Mouse (Mus musculus): Measurements from ENCODE around the gene Ptprt. TPM values are rescaled to one million over a fixed set of nuclear protein-coding genes. Genes with fewer than 3 reads are reported as not detected.

Gene Ptprt
- polyA plus RNA-seq, 1 experiment from 2014 or later = 0.38 TPM

DNA sequence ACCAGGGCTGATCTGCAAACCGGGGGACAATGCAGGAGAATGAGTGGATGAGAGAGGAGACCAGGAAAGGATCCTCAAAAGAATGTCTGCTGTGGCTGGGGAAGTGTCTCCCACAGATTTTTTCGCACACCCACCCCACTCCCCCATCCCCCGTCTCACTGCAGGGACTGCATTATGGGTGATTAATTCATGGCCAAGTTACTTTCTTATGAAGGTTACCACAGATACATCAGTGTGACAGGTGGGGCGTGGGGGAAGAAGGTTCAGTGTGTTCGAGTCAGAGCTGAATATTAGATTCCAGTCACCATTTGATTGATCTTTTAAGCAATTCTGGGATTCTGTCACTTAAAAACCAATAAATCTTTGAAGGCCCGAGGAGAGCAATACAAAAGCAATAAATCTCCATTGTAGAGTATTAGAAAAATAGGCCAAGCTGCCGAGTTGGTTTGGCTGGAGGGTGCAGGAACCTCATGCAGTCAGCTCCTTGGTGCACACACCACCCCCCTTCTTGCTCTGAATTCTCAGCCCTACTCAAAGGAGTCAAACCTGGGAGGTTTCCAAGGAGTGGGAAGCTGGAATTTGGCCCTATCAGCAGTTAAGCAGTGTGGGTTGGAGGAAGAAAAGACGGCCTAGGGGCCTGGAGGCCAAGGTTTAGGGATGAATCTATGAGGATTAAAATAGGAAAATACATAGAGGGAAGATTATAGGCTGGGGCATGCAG lies 854.5 kb downstream of the Ptprt start:
- WGBS = 56% methylated on average over 8 of the region's 8 CpGs
- H3K27ac ChIP-seq (replicated peaks) = peak overlapping the region; percentile 23; the same call in 1 of the 2 replicates
- no peaks in the 10 kb centered on the region for H3K27me3 ChIP-seq (ENCODE audit: low read depth, poor library complexity, severe bottlenecking)
- H3K36me3 ChIP-seq = no peaks in the 10 kb centered on the region
- no peak overlapping the region for H3K4me3 ChIP-seq
- H3K4me1 ChIP-seq = peaks cover 16% of the 10 kb centered on the region
- DNase-seq (ENCODE audit: low spot score) = peak; percentile 13
- H3K9me3 ChIP-seq (replicated peaks) = no peaks in the 10 kb centered on the region

DNA sequence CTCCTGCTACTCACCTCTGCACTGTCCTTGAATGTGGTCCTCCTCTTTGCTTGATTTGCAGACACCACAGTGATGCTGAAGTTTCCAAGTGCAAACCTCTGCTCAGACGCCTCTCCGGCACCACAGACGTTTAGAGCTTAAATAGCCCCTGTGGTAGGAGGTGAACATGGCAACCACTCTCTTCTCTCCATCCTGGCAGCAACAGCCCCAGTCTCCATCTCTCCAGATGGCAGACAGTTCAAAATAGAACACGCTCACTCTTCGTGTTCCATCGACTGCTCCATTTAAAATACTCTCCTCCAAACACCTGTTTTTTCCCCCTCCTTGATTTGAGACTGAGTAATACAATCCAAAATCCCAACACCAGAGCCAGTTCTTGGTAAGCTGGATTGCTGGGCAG lies 861.0 kb downstream of the Ptprt start:
- WGBS = 88% methylated on average over 6 of the region's 6 CpGs
- H3K9me3 ChIP-seq (replicated peaks) = no peaks in the 10 kb centered on the region
- H3K27me3 ChIP-seq (ENCODE audit: low read depth, poor library complexity, severe bottlenecking) = no peaks in the 10 kb centered on the region
- H3K27ac ChIP-seq (replicated peaks) = no peak overlapping the region
- H3K4me3 ChIP-seq = no peak overlapping the region
- H3K4me1 ChIP-seq = no peaks in the 10 kb centered on the region
- DNase-seq (ENCODE audit: low spot score) = no peak
- no peaks in the 10 kb centered on the region for H3K36me3 ChIP-seq

- Histone ChIP-seq H3K36me3 (no peaks in the 10 kb centered on the region), H3K4me3 (no peak overlapping the region), H3K9me3 (replicated peaks) (no peaks in the 10 kb centered on the region), H3K27me3 (ENCODE audit: low read depth, poor library complexity, severe bottlenecking) (no peaks in the 10 kb centered on the region), H3K27ac (replicated peaks) (no peak overlapping the region), H3K4me1 (no peaks in the 10 kb centered on the region)
- DNase-seq (ENCODE audit: low spot score) = no peak
- 91% methylated on average over 2 of the region's 2 CpGs for WGBS
Observed at GRCm38 (mm10) chr2:161767528-161767927, 893.4 kb downstream of the Ptprt start.

DNA sequence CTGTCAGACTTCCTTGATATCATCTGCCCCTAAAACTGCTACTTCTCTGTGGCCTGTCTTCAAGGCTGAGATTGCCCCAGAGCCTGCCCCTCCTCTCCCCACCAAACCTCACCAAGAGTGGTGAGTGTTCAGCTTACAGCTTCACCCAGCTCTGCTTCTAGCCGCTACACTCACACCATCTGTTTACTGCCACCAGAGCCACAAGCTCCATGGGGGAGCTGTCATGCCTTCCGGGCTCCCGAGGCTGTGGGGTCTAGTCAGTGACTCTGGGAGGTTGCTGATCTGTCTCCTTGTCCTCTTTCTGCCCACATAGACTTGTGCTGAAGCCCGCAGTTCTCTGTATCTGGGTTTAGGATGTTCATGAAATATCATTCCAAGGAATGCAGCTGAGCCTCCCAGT lies 947.9 kb downstream of the Ptprt start:
- no peak overlapping the region for H3K4me3 ChIP-seq
- no peaks in the 10 kb centered on the region for H3K9me3 ChIP-seq (replicated peaks)
- no peaks in the 10 kb centered on the region for H3K36me3 ChIP-seq
- 48% methylated on average over 4 of the region's 4 CpGs for WGBS
- DNase-seq (ENCODE audit: low spot score) = no peak
- H3K27ac ChIP-seq (replicated peaks) = no peak overlapping the region
- peaks cover 6% of the 10 kb centered on the region for H3K4me1 ChIP-seq
- H3K27me3 ChIP-seq (ENCODE audit: low read depth, poor library complexity, severe bottlenecking) = peaks cover 54% of the 10 kb centered on the region

DNA sequence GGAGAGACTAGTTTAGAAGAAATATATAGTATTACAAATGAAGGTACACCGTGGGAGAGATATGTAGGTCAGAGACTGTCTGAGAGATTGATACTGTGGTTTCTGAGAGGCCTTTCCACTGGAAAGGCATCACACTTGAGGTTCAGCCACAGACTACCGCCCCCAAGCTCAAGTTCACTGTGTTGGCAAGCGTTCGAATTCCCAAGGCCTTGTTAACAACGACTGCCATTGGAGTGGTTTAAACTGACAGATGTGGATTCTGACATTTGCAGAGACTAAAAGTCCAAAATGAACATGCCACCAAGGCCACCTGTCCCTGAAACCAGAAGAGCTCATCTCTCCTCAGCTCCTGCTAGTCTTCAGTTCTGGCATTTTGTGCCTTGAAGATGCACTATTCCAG lies 951.6 kb downstream of the Ptprt start:
- Histone ChIP-seq H3K9me3 (replicated peaks) (no peaks in the 10 kb centered on the region), H3K27ac (replicated peaks) (no peak overlapping the region), H3K4me3 (no peak overlapping the region), H3K27me3 (ENCODE audit: low read depth, poor library complexity, severe bottlenecking) (peaks cover 86% of the 10 kb centered on the region), H3K36me3 (no peaks in the 10 kb centered on the region), H3K4me1 (peaks cover 27% of the 10 kb centered on the region)
- WGBS = 90% methylated on average over 5 of the region's 5 CpGs
- no peak for DNase-seq (ENCODE audit: low spot score)

GRCm38 (mm10) chr2:161706386-161706915 lies 954.5 kb downstream of the Ptprt start:
- H3K4me1 ChIP-seq = peaks cover 27% of the 10 kb centered on the region
- no peak overlapping the region for H3K4me3 ChIP-seq
- H3K36me3 ChIP-seq = no peaks in the 10 kb centered on the region
- peaks cover 88% of the 10 kb centered on the region for H3K27me3 ChIP-seq (ENCODE audit: low read depth, poor library complexity, severe bottlenecking)
- H3K27ac ChIP-seq (replicated peaks) = no peak overlapping the region
- no peaks in the 10 kb centered on the region for H3K9me3 ChIP-seq (replicated peaks)
- DNase-seq (ENCODE audit: low spot score) = no peak
- 82% methylated on average over 7 of the region's 7 CpGs for WGBS

DNA sequence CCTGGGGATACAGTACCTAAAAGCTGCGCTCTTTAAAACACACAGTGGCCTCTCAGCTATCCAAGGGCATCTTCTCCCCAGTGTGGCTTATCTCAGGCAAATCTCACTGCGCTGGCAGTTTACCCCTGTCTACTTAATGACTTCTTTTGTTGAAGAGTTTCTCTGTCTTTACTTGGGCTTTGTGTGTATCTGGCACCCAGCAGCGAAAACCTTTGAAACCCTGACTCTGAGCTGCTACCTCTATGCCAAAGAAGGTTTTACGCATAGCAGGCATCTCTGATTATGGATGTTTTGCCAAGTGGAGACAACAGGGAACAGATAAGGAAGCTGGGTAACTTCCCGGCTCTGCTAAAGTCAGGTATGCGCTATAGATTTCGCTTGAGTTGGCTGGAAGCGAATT lies 956.1 kb downstream of the Ptprt start:
- Histone ChIP-seq H3K36me3 (no peaks in the 10 kb centered on the region), H3K27me3 (ENCODE audit: low read depth, poor library complexity, severe bottlenecking) (peaks cover 95% of the 10 kb centered on the region), H3K9me3 (replicated peaks) (no peaks in the 10 kb centered on the region), H3K4me3 (no peak overlapping the region), H3K4me1 (peaks cover 22% of the 10 kb centered on the region), H3K27ac (replicated peaks) (no peak overlapping the region)
- 26% methylated on average over 8 of the region's 8 CpGs for WGBS
- DNase-seq (ENCODE audit: low spot score) = peak; percentile 20

DNA sequence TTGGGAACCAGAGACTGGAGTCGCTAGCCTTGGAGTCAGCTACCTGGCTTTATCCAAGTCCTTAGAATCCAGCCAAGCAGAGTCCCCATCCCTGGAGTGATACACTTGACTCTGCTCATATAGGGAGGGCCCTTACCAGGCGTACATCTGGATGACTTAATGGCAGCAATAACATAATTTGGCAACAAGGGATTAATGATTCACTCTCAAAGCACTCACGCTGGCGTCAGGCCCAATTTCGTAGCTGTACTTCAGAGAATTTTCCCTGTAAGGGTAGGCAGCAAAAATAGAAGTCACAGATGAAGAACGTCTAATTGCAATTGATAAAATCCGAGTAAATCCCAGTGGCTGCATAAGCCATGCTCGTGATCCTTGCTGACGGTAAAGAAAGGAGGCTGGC lies 956.5 kb downstream of the Ptprt start:
- no peak for DNase-seq (ENCODE audit: low spot score)
- peaks cover 21% of the 10 kb centered on the region for H3K4me1 ChIP-seq
- 36% methylated on average over 9 of the region's 9 CpGs for WGBS
- H3K27me3 ChIP-seq (ENCODE audit: low read depth, poor library complexity, severe bottlenecking) = peaks cover 95% of the 10 kb centered on the region
- no peak overlapping the region for H3K27ac ChIP-seq (replicated peaks)
- no peaks in the 10 kb centered on the region for H3K9me3 ChIP-seq (replicated peaks)
- H3K4me3 ChIP-seq = no peak overlapping the region
- H3K36me3 ChIP-seq = no peaks in the 10 kb centered on the region

DNA sequence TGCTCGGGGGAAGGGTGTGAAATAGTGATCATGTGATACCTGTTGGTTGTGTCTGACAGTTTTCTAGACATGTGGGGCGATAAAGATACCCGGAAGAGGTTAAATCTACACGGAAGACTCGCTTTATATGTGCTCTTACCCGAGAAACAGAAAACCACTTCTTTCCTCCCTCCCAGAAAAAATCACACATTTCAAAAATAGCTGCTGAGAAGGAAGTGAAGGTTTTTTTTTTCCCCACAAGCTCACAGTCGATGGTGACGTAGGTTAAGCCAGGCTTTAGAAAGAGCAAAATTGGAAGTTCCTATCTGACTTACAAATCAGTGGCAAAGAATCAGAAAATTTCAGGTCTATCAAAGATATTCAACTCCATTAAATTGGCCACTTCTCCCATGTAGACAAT lies 965.1 kb downstream of the Ptprt start:
- Histone ChIP-seq H3K4me1 (no peaks in the 10 kb centered on the region), H3K9me3 (replicated peaks) (no peaks in the 10 kb centered on the region), H3K36me3 (no peaks in the 10 kb centered on the region), H3K27ac (replicated peaks) (no peak overlapping the region), H3K4me3 (no peak overlapping the region), H3K27me3 (ENCODE audit: low read depth, poor library complexity, severe bottlenecking) (peaks cover 27% of the 10 kb centered on the region)
- WGBS = 90% methylated on average over 8 of the region's 8 CpGs
- no peak for DNase-seq (ENCODE audit: low spot score)

GRCm38 (mm10) chr2:161668302-161668986 lies 992.5 kb downstream of the Ptprt start:
- DNase-seq (ENCODE audit: low spot score) = no peak
- Histone ChIP-seq H3K27me3 (ENCODE audit: low read depth, poor library complexity, severe bottlenecking) (no peaks in the 10 kb centered on the region), H3K9me3 (replicated peaks) (no peaks in the 10 kb centered on the region), H3K4me1 (no peaks in the 10 kb centered on the region), H3K36me3 (no peaks in the 10 kb centered on the region), H3K4me3 (no peak overlapping the region), H3K27ac (replicated peaks) (no peak overlapping the region)
- WGBS = 81% methylated on average over 12 of the region's 12 CpGs

GRCm38 (mm10) chr2:161661912-161662311 lies 999.0 kb downstream of the Ptprt start:
- Histone ChIP-seq H3K36me3 (no peaks in the 10 kb centered on the region), H3K4me1 (0 out of 2 replicates have a peak, but pooled peaks cover 3% of the 10 kb centered on the region), H3K27ac (replicated peaks) (no peak overlapping the region), H3K4me3 (no peak overlapping the region), H3K9me3 (replicated peaks) (no peaks in the 10 kb centered on the region), H3K27me3 (ENCODE audit: low read depth, poor library complexity, severe bottlenecking) (no peaks in the 10 kb centered on the region)
- DNase-seq (ENCODE audit: low spot score) = no peak
- WGBS = 29% methylated on average over 5 of the region's 5 CpGs

GRCm38 (mm10) chr2:161660827-161661226 lies 1000.1 kb downstream of the Ptprt start:
- DNase-seq (ENCODE audit: low spot score) = no peak

GRCm38 (mm10) chr2:161657046-161657445 lies 1003.9 kb downstream of the Ptprt start:
- Histone ChIP-seq H3K4me3 (no peak overlapping the region), H3K36me3 (no peaks in the 10 kb centered on the region), H3K4me1 (0 out of 2 replicates have a peak, but pooled peaks cover under 1% of the 10 kb centered on the region), H3K27me3 (ENCODE audit: low read depth, poor library complexity, severe bottlenecking) (no peaks in the 10 kb centered on the region), H3K27ac (replicated peaks) (no peak overlapping the region), H3K9me3 (replicated peaks) (no peaks in the 10 kb centered on the region)
- 88% methylated on average over 4 of the region's 4 CpGs for WGBS
- DNase-seq (ENCODE audit: low spot score) = no peak

More at GRCm38 (mm10) chr2:161660827-161661226, 1000.1 kb downstream of the Ptprt start:
- no peak overlapping the region for H3K27ac ChIP-seq (replicated peaks)
- no peaks in the 10 kb centered on the region for H3K27me3 ChIP-seq (ENCODE audit: low read depth, poor library complexity, severe bottlenecking)
- 47% methylated on average over 4 of the region's 4 CpGs for WGBS
- H3K4me1 ChIP-seq = 0 out of 2 replicates have a peak, but pooled peaks cover 3% of the 10 kb centered on the region
- no peaks in the 10 kb centered on the region for H3K9me3 ChIP-seq (replicated peaks)
- H3K36me3 ChIP-seq = no peaks in the 10 kb centered on the region
- no peak overlapping the region for H3K4me3 ChIP-seq
